Mouse (Mus musculus): ENCODE results near the gene Nfkbil1. TPM values are rescaled to one million over a fixed set of nuclear protein-coding genes. Genes with fewer than 3 reads are reported as not detected.

Nfkbil1 gene
- polyA plus RNA-seq, 1 experiment from 2014 or later, result 2.3 TPM

GRCm38 (mm10) chr17:35202442-35202841 is 33.1 kb downstream of the Nfkbil1 start:
- no peak overlapping the region for H3K27ac ChIP-seq (ENCODE audit: low read depth, low read length)
- H3K27me3 ChIP-seq (ENCODE audit: control insufficient read depth, insufficient read depth, low read length), result peaks cover 6% of the 10 kb centered on the region
- H3K36me3 ChIP-seq (ENCODE audit: control insufficient read depth, insufficient read depth, low read length), result no peaks in the 10 kb centered on the region
- no peak overlapping the region for H3K4me3 ChIP-seq (ENCODE audit: low read depth, low read length)
- DNase-seq (ENCODE audit: low spot score) (no peak), ATAC-seq (ENCODE audit: low FRiP score) (no peak)
- H3K9ac ChIP-seq (ENCODE audit: low read depth, low read length), result no peak overlapping the region
- H3K9me3 ChIP-seq (ENCODE audit: control insufficient read depth, low read length), result no peaks in the 10 kb centered on the region
- H3K4me2 ChIP-seq (replicated peaks; ENCODE audit: low read depth, low read length), result no peak overlapping the region
- 73% methylated on average over 4 of the region's 4 CpGs for WGBS
- no peaks in the 10 kb centered on the region for H3K4me1 ChIP-seq (replicated peaks; ENCODE audit: control insufficient read depth, insufficient read depth, low read length)

DNA sequence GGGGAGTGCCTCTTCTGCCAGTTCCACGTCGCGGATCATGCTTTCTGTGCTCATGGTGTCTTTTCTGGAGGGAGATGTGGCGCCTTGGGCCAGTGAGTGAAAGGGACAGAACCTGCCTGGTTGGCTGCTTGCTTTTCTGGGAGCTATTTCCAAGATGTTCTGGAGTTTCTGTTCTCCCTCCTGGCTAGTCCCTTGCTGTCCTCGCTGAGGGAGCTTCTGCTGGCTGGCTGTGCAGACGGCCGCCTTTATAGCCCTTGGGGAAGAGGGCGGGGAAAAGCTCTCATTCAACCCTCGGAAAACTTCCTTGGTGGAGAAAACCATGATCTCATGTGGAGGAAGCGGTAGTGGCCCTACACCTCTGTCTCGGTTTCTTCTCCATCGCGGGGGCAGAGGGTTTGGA is 33.8 kb downstream of the Nfkbil1 start, which contains the start of gene Tnf:
TSS of gene Tnf (minus strand) at position 221 of the 400 bp plus-strand sequence.
- no peaks in the 10 kb centered on the region for H3K36me3 ChIP-seq (ENCODE audit: control insufficient read depth, insufficient read depth, low read length)
- 48% methylated on average over 13 of the region's 13 CpGs for WGBS
- ATAC-seq (ENCODE audit: low FRiP score) (no peak), DNase-seq (ENCODE audit: low spot score) (no peak)
- no peaks in the 10 kb centered on the region for H3K4me1 ChIP-seq (replicated peaks; ENCODE audit: control insufficient read depth, insufficient read depth, low read length)
- H3K4me3 ChIP-seq (ENCODE audit: low read depth, low read length), result no peak within 1 kb of the TSS
- no peak within 1 kb of the TSS for H3K27ac ChIP-seq (ENCODE audit: low read depth, low read length)
- no peaks in the 10 kb centered on the region for H3K9me3 ChIP-seq (ENCODE audit: control insufficient read depth, low read length)
- H3K4me2 ChIP-seq (replicated peaks; ENCODE audit: low read depth, low read length), result no peak within 1 kb of the TSS
- H3K9ac ChIP-seq (ENCODE audit: low read depth, low read length), result no peak within 1 kb of the TSS
- peaks cover 6% of the 10 kb centered on the region for H3K27me3 ChIP-seq (ENCODE audit: control insufficient read depth, insufficient read depth, low read length)

DNA sequence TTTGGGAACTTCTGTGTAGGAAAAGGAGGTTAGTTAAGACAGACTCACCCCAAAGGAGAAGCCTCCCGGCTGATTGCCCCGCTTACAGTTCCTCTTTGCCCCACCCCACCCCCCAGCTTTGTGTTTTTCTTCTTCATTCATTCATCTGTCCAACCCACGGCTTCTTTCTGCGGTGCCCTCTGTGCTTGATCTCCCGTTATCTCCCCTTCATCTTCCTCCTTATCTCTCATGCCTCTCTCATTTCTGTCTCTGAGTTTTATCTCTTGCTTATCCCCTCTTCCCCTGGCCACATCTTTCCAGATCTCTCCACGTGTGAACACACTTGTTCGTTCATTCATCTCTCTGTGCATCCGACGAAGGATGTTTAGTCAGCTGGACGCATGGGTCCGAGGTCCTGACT is 34.5 kb downstream of the Nfkbil1 start:
- DNase-seq (ENCODE audit: low spot score) (no peak), ATAC-seq (ENCODE audit: low FRiP score) (no peak)
- Histone ChIP-seq H3K4me3 (ENCODE audit: low read depth, low read length) (no peak overlapping the region), H3K27me3 (ENCODE audit: control insufficient read depth, insufficient read depth, low read length) (peaks cover 10% of the 10 kb centered on the region), H3K27ac (ENCODE audit: low read depth, low read length) (no peak overlapping the region), H3K36me3 (ENCODE audit: control insufficient read depth, insufficient read depth, low read length) (no peaks in the 10 kb centered on the region), H3K9me3 (ENCODE audit: control insufficient read depth, low read length) (no peaks in the 10 kb centered on the region), H3K9ac (ENCODE audit: low read depth, low read length) (no peak overlapping the region), H3K4me2 (replicated peaks; ENCODE audit: low read depth, low read length) (no peak overlapping the region), H3K4me1 (replicated peaks; ENCODE audit: control insufficient read depth, insufficient read depth, low read length) (no peaks in the 10 kb centered on the region)
- WGBS, result 69% methylated on average over 11 of the region's 11 CpGs

DNA sequence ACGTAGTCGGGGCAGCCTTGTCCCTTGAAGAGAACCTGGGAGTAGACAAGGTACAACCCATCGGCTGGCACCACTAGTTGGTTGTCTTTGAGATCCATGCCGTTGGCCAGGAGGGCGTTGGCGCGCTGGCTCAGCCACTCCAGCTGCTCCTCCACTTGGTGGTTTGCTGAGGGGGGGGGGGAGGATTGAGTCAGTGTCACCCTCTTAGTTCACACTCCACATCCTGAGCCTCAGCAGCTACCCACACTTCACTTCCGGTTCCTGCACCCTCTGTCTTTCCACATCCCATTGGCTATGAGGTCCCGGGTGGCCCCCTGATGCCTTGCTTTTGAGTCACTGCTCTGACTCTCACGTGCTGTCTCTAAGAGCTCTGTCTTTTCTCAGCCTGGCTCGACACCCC is 35.2 kb downstream of the Nfkbil1 start:
- Histone ChIP-seq H3K4me1 (replicated peaks; ENCODE audit: control insufficient read depth, insufficient read depth, low read length) (peaks cover 2% of the 10 kb centered on the region; the same call in 1 of the 2 replicates), H3K36me3 (ENCODE audit: control insufficient read depth, insufficient read depth, low read length) (no peaks in the 10 kb centered on the region), H3K27ac (ENCODE audit: low read depth, low read length) (no peak overlapping the region), H3K27me3 (ENCODE audit: control insufficient read depth, insufficient read depth, low read length) (peaks cover 18% of the 10 kb centered on the region), H3K9me3 (ENCODE audit: control insufficient read depth, low read length) (no peaks in the 10 kb centered on the region), H3K4me3 (ENCODE audit: low read depth, low read length) (no peak overlapping the region), H3K4me2 (replicated peaks; ENCODE audit: low read depth, low read length) (no peak overlapping the region), H3K9ac (ENCODE audit: low read depth, low read length) (no peak overlapping the region)
- DNase-seq (ENCODE audit: low spot score), result no peak
- WGBS, result 88% methylated on average over 11 of the region's 11 CpGs
- no peak for ATAC-seq (ENCODE audit: low FRiP score)

- Histone ChIP-seq H3K9ac (ENCODE audit: low read depth, low read length) (no peak overlapping the region), H3K4me2 (replicated peaks; ENCODE audit: low read depth, low read length) (no peak overlapping the region), H3K9me3 (ENCODE audit: control insufficient read depth, low read length) (no peaks in the 10 kb centered on the region), H3K27me3 (ENCODE audit: control insufficient read depth, insufficient read depth, low read length) (peaks cover 30% of the 10 kb centered on the region), H3K4me1 (replicated peaks; ENCODE audit: control insufficient read depth, insufficient read depth, low read length) (peaks cover 2% of the 10 kb centered on the region; the same call in 1 of the 2 replicates), H3K4me3 (ENCODE audit: low read depth, low read length) (no peak overlapping the region), H3K27ac (ENCODE audit: low read depth, low read length) (no peak overlapping the region), H3K36me3 (ENCODE audit: control insufficient read depth, insufficient read depth, low read length) (no peaks in the 10 kb centered on the region)
- DNase-seq (ENCODE audit: low spot score) (no peak), ATAC-seq (ENCODE audit: low FRiP score) (no peak)
- WGBS, result 32% methylated on average over 8 of the region's 8 CpGs
Observed at GRCm38 (mm10) chr17:35198946-35199345, 36.6 kb downstream of the Nfkbil1 start.

DNA sequence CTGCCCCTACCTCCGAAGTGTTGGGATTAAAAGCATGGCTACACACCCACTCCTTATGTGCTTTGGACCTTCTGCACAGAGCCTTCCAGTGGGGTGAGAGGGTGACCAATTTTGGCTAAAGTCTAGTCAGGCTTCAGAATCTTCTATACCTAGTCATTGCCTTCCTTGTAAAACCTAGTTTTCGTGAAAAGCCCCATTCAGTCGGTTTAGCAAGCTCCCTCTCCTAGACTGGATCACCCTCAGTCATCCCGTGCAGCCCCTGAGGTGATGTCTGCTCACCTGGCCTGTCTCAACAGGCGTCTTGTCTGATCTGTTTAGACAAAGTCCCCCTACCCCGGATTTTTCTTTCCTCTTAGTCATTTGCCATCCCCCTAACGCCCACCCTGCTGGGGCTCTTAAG is 37.6 kb downstream of the Nfkbil1 start:
- Histone ChIP-seq H3K4me2 (replicated peaks; ENCODE audit: low read depth, low read length) (no peak overlapping the region), H3K9ac (ENCODE audit: low read depth, low read length) (no peak overlapping the region), H3K9me3 (ENCODE audit: control insufficient read depth, low read length) (no peaks in the 10 kb centered on the region), H3K36me3 (ENCODE audit: control insufficient read depth, insufficient read depth, low read length) (no peaks in the 10 kb centered on the region), H3K27me3 (ENCODE audit: control insufficient read depth, insufficient read depth, low read length) (peaks cover 30% of the 10 kb centered on the region), H3K27ac (ENCODE audit: low read depth, low read length) (no peak overlapping the region), H3K4me3 (ENCODE audit: low read depth, low read length) (no peak overlapping the region), H3K4me1 (replicated peaks; ENCODE audit: control insufficient read depth, insufficient read depth, low read length) (peaks cover 2% of the 10 kb centered on the region; the same call in 1 of the 2 replicates)
- ATAC-seq (ENCODE audit: low FRiP score) (no peak), DNase-seq (ENCODE audit: low spot score) (no peak)
- WGBS, result 65% methylated on average over 7 of the region's 7 CpGs

GRCm38 (mm10) chr17:35197126-35197525 is 38.5 kb downstream of the Nfkbil1 start:
- Histone ChIP-seq H3K4me3 (ENCODE audit: low read depth, low read length) (no peak overlapping the region), H3K9me3 (ENCODE audit: control insufficient read depth, low read length) (no peaks in the 10 kb centered on the region), H3K27me3 (ENCODE audit: control insufficient read depth, insufficient read depth, low read length) (peaks cover 30% of the 10 kb centered on the region), H3K4me1 (replicated peaks; ENCODE audit: control insufficient read depth, insufficient read depth, low read length) (peaks cover 2% of the 10 kb centered on the region; the same call in 1 of the 2 replicates), H3K4me2 (replicated peaks; ENCODE audit: low read depth, low read length) (no peak overlapping the region), H3K27ac (ENCODE audit: low read depth, low read length) (no peak overlapping the region), H3K9ac (ENCODE audit: low read depth, low read length) (no peak overlapping the region), H3K36me3 (ENCODE audit: control insufficient read depth, insufficient read depth, low read length) (no peaks in the 10 kb centered on the region)
- DNase-seq (ENCODE audit: low spot score) (no peak), ATAC-seq (ENCODE audit: low FRiP score) (no peak)
- WGBS, result 55% methylated on average over 6 of the region's 6 CpGs

DNA sequence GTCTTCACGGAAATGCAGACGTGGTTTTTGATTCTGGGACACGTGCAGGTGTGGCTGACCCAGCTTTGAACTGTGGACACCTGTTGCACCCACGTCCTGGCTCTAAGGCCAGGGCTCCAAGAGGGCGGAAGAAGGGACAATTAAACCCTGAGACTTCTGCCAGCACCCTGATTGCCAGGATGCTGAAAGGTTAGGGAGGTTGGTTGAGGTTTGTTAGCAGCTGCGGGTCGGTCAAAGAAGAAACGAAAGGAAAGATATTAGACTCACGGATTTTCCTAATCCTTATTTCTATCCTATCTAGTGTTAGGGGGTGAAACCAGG is 39.3 kb downstream of the Nfkbil1 start:
- H3K4me2 ChIP-seq (replicated peaks; ENCODE audit: low read depth, low read length), result peak overlapping the region; percentile 59
- H3K27ac ChIP-seq (ENCODE audit: low read depth, low read length), result no peak overlapping the region
- 32% methylated on average over 9 of the region's 9 CpGs for WGBS
- H3K36me3 ChIP-seq (ENCODE audit: control insufficient read depth, insufficient read depth, low read length), result no peaks in the 10 kb centered on the region
- ATAC-seq (ENCODE audit: low FRiP score) (no peak), DNase-seq (ENCODE audit: low spot score) (no peak)
- peaks cover 28% of the 10 kb centered on the region for H3K27me3 ChIP-seq (ENCODE audit: control insufficient read depth, insufficient read depth, low read length)
- no peaks in the 10 kb centered on the region for H3K9me3 ChIP-seq (ENCODE audit: control insufficient read depth, low read length)
- H3K9ac ChIP-seq (ENCODE audit: low read depth, low read length), result no peak overlapping the region
- peak overlapping the region; percentile 38 for H3K4me3 ChIP-seq (ENCODE audit: low read depth, low read length)
- peaks cover 2% of the 10 kb centered on the region; the same call in 1 of the 2 replicates for H3K4me1 ChIP-seq (replicated peaks; ENCODE audit: control insufficient read depth, insufficient read depth, low read length)

DNA sequence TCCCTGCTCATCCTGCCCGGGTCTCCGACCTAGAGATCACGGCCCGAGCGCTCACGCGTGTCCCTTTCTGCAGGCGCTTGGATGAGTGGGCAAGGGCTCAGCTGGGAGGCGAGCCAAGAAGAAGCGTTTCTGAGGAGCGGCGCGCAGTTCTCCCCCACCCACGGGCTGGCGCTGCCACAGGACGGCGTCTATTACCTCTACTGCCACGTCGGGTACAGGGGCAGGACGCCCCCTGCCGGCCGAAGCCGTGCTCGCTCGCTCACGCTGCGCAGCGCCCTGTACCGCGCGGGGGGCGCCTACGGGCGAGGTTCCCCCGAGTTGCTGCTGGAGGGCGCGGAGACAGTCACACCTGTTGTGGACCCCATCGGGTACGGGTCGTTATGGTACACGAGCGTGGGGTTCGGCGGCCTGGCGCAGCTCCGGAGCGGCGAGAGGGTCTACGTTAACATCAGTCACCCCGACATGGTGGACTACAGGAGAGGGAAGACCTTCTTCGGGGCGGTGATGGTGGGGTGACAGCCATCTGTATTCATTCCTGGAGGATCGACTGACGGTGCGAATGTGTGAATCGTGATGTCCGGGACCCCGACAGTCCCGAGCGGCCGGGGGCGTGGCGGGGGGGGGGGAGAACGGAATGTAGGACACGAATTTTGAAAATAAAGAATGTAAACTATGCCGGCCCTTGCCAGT is 39.8 kb downstream of the Nfkbil1 start:
- peak overlapping the region; percentile 59 for H3K4me2 ChIP-seq (replicated peaks; ENCODE audit: low read depth, low read length)
- H3K27me3 ChIP-seq (ENCODE audit: control insufficient read depth, insufficient read depth, low read length), result peaks cover 28% of the 10 kb centered on the region
- no peaks in the 10 kb centered on the region for H3K36me3 ChIP-seq (ENCODE audit: control insufficient read depth, insufficient read depth, low read length)
- no peak overlapping the region for H3K27ac ChIP-seq (ENCODE audit: low read depth, low read length)
- no peaks in the 10 kb centered on the region for H3K9me3 ChIP-seq (ENCODE audit: control insufficient read depth, low read length)
- WGBS, result 2% methylated on average over 65 of the region's 66 CpGs
- H3K4me1 ChIP-seq (replicated peaks; ENCODE audit: control insufficient read depth, insufficient read depth, low read length), result peaks cover 2% of the 10 kb centered on the region; the same call in 1 of the 2 replicates
- H3K4me3 ChIP-seq (ENCODE audit: low read depth, low read length), result peak overlapping the region; percentile 38
- ATAC-seq (ENCODE audit: low FRiP score), result peak; percentile 71
- DNase-seq (ENCODE audit: low spot score), result peak; percentile 87
- peak overlapping the region; percentile 27; the same call in 1 of the 2 replicates for H3K9ac ChIP-seq (ENCODE audit: low read depth, low read length)

All from hindbrain, embryonic 11.5 days (tissue).